Mouse (Mus musculus): Measurements from ENCODE around the gene Hspg2. TPM values are rescaled to one million over a fixed set of nuclear protein-coding genes. Genes with fewer than 3 reads are reported as not detected.

The Hspg2 gene
- total RNA-seq, 1 experiment from 2014 or later, result not detected

GRCm38 (mm10) chr4:137458310-137458709 lies 10.3 kb upstream of the Hspg2 start:
- no peak for ATAC-seq (replicated peaks; ENCODE audit: insufficient number of reproducible peaks, low FRiP score, low TSS enrichment, poor library complexity, severe bottlenecking)

GRCm38 (mm10) chr4:137458861-137459260 lies 9.7 kb upstream of the Hspg2 start:
- ATAC-seq (replicated peaks; ENCODE audit: insufficient number of reproducible peaks, low FRiP score, low TSS enrichment, poor library complexity, severe bottlenecking), result no peak

GRCm38 (mm10) chr4:137460676-137461075 lies 7.9 kb upstream of the Hspg2 start:
- no peak for ATAC-seq (replicated peaks; ENCODE audit: insufficient number of reproducible peaks, low FRiP score, low TSS enrichment, poor library complexity, severe bottlenecking)

- no peak for ATAC-seq (replicated peaks; ENCODE audit: insufficient number of reproducible peaks, low FRiP score, low TSS enrichment, poor library complexity, severe bottlenecking)
Observed at GRCm38 (mm10) chr4:137461217-137461616, 7.4 kb upstream of the Hspg2 start.

- ATAC-seq (replicated peaks; ENCODE audit: insufficient number of reproducible peaks, low FRiP score, low TSS enrichment, poor library complexity, severe bottlenecking), result no peak
Observed at GRCm38 (mm10) chr4:137461981-137462690, 6.4 kb upstream of the Hspg2 start.

GRCm38 (mm10) chr4:137465125-137465787 lies 3.3 kb upstream of the Hspg2 start:
- ATAC-seq (replicated peaks; ENCODE audit: insufficient number of reproducible peaks, low FRiP score, low TSS enrichment, poor library complexity, severe bottlenecking), result no peak

- no peak for ATAC-seq (replicated peaks; ENCODE audit: insufficient number of reproducible peaks, low FRiP score, low TSS enrichment, poor library complexity, severe bottlenecking)
Observed at GRCm38 (mm10) chr4:137466991-137467390, 1.6 kb upstream of the Hspg2 start.

GRCm38 (mm10) chr4:137467525-137467924 lies 1.0 kb upstream of the Hspg2 start:
- no peak for ATAC-seq (replicated peaks; ENCODE audit: insufficient number of reproducible peaks, low FRiP score, low TSS enrichment, poor library complexity, severe bottlenecking)

GRCm38 (mm10) chr4:137469081-137469844 lies 694 bp downstream of the Hspg2 start:
- no peak for ATAC-seq (replicated peaks; ENCODE audit: insufficient number of reproducible peaks, low FRiP score, low TSS enrichment, poor library complexity, severe bottlenecking)

- no peak for ATAC-seq (replicated peaks; ENCODE audit: insufficient number of reproducible peaks, low FRiP score, low TSS enrichment, poor library complexity, severe bottlenecking)
Observed at GRCm38 (mm10) chr4:137469845-137470692, 1.5 kb downstream of the Hspg2 start.

GRCm38 (mm10) chr4:137470701-137471317 lies 2.2 kb downstream of the Hspg2 start:
- ATAC-seq (replicated peaks; ENCODE audit: insufficient number of reproducible peaks, low FRiP score, low TSS enrichment, poor library complexity, severe bottlenecking), result no peak

GRCm38 (mm10) chr4:137471326-137471725 lies 2.8 kb downstream of the Hspg2 start:
- ATAC-seq (replicated peaks; ENCODE audit: insufficient number of reproducible peaks, low FRiP score, low TSS enrichment, poor library complexity, severe bottlenecking), result no peak

GRCm38 (mm10) chr4:137473240-137473639 lies 4.7 kb downstream of the Hspg2 start:
- ATAC-seq (replicated peaks; ENCODE audit: insufficient number of reproducible peaks, low FRiP score, low TSS enrichment, poor library complexity, severe bottlenecking), result no peak

GRCm38 (mm10) chr4:137473701-137474388 lies 5.3 kb downstream of the Hspg2 start:
- ATAC-seq (replicated peaks; ENCODE audit: insufficient number of reproducible peaks, low FRiP score, low TSS enrichment, poor library complexity, severe bottlenecking), result no peak

- ATAC-seq (replicated peaks; ENCODE audit: insufficient number of reproducible peaks, low FRiP score, low TSS enrichment, poor library complexity, severe bottlenecking), result no peak
Observed at GRCm38 (mm10) chr4:137474694-137475093, 6.1 kb downstream of the Hspg2 start.

GRCm38 (mm10) chr4:137475271-137476050 lies 6.9 kb downstream of the Hspg2 start:
- ATAC-seq (replicated peaks; ENCODE audit: insufficient number of reproducible peaks, low FRiP score, low TSS enrichment, poor library complexity, severe bottlenecking), result no peak

- no peak for ATAC-seq (replicated peaks; ENCODE audit: insufficient number of reproducible peaks, low FRiP score, low TSS enrichment, poor library complexity, severe bottlenecking)
Observed at GRCm38 (mm10) chr4:137476065-137476760, 7.6 kb downstream of the Hspg2 start.
